Mouse (Mus musculus): Measurements from ENCODE around the gene Gm6309.
A peak's percentile ranks its signal among the peaks of the same experiment; 100 is the strongest.
"Not testable (repeated sequence)": the region's sequence is repeated elsewhere in the genome, so short reads cannot be mapped to it uniquely, and the experiment has no call there.

The Gm6309 gene

DNA sequence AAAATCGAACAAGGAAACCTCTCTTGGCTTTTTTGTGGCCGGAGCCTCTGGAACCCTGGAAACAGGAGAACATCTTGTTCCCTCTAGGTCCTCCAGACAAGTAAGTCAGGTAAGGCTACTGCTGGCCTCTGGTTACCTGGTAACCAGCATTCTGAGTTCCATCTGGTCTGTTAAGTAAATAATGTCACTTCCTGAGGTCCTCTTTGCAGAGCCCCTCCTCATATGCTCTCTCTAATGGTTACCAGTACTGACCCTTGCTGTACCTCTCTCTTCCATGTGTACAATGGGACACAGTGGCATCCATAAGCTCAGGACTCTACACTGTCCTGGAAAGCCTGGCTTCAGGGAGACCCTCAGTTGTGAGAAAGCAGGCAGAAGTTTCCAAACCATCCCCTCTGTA is at the start of gene Gm6309:
Gene Gm6309, minus strand, starts transcription at position 101 of the 400 bp plus-strand sequence.
- DNase-seq (ENCODE audit: low spot score), result not testable (repeated sequence)

DNA sequence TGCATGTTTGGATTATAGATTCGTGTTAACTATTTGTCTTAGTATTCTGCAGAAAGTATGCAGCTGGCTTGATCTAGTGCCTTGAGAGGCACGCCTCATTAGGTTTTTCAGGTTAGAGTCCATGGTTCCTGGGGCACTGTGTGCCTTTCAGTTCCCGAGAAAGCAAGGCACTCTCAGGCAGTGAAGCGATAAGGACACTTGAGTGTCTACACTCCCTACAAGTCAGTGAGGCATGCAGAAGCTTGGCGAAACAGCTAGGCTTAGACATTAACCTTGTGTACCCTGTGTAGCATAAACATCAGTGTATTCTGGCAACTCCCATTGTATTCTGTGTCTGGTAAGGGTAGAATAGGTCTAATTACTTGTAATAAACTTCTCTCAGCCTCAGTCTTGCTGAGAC is 35.0 kb upstream of the Gm6309 start:
- no peak for DNase-seq (ENCODE audit: low spot score)

DNA sequence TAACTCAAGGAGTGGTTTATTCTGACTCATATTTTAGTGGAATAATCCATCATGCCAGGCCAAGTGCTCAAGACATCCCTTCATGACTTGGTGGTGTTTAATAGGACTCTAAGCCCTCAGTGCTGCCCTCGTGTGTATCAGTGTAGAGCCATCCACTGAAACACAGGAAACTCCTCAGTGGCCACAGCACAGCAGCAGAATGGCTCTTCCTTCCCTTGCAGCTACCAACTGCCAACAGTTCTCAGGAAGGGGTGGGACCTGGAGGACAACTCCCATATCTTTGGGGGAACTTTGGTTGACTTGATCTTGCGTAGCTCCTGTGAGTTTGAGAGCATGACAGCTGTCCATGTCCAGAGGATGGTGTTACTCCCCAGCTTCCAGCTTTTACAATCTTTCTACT is 33.4 kb upstream of the Gm6309 start:
- no peak for DNase-seq (ENCODE audit: low spot score)

DNA sequence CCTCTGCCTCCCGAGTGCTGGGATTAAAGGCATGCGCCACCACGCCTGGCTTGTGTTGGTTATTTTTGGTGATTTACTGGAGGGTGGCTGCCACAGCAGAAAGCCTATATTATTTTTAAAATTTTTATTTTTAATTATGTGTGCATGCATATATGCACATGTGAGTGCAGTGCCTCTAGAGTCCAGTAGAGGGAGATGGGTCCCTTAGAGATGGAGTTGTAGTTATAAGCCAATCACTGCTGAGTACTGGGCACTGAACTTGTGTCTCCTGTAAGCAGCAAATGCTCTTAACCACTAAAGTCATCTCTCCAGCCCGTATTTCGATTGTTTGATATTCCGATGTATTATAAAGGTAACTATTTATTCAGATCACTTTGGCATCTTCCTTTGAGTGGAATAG is 30.1 kb upstream of the Gm6309 start:
- no peak for DNase-seq (ENCODE audit: low spot score)

DNA sequence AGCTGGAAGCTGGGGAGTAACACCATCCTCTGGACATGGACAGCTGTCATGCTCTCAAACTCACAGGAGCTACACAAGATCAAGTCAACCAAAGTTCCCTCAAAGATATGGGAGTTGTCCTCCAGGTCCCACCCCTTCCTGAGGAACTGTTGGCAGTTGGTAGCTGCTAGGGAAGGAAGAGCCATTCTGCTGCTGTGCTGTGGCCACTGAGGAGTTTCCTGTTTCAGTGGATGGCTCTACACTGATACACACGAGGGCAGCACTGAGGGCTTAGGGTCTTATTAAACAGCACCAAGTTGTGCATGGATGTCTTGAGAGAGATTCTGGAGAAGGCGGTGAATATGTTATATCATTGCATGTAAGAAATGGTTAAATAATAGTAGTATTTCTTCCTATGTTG is 29.0 kb upstream of the Gm6309 start:
- no peak for DNase-seq (ENCODE audit: low spot score)

DNA sequence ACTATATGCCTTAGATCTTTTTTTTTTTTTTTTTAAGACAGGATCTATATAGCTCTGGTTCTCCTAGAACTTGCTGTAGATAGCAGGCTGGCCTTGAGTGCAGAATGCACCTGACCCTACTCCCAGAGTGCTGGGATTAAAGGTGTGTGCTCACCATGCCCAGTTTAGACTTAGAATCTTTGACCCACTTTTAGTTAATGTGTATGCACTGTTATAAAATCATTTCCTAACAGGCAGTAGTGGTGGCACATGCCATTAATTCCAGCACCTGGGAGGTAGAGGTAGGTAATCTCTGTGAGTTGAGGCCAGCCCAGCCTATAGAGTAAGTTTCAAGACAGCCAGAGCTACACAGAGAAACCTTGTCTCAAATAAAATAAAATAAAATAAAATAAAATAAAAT is 28.6 kb upstream of the Gm6309 start:
- DNase-seq (ENCODE audit: low spot score), result no peak

DNA sequence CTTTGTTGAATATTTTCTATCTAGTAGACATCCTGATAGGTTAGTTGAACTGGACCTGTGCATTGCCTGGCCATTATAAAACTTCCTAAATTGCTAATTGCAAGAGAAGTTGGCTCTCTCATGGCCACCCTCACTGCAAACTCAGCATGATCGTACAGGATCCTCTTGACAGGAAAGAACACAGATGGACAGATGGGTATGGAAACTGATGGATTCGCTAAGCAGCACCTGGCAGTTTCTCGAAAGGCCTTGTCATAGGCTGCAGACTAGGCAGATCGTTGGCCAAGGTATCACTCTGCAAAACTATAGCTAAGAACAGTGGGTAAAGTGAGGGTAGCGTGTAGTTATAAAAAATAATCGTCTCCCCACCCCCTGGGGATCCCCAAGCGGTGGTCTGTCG is 22.8 kb upstream of the Gm6309 start:
- no peak for DNase-seq (ENCODE audit: low spot score)

DNA sequence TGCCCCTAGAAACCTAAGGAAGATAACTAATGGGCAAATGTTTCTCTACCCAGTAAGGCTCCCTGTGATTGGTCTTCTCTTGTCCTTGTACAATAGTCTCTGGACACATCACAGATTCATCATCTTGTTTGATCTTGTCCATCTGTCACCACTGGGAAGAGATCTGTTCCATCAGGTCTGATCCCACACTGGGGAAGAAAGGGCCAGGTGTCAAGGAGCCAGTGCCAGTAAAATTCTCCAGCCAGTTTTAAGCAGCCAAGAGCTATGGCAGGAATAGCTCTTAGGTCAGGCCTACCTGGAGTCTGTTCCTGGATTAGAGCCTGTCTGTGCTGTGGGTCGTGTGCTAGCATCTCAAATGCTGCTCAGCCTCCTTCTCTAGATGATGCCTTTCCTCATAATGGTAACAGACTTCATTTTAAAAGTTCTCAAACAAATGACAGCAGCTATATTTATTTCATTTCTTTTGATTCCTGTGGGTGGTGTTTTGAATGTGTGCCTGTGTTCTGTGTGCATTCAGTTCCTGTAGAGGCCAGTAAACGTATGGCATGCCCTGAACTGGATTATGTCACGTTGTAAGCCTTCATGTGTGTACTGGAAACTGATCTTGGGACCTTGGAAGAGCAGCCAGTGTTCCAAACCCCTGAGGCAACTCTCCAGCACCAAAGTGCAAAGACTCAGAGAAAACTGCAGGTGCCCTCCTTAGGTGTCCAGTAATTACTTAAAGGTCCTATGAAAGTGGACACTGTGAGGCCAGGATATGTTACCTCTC is 20.2 kb upstream of the Gm6309 start:
- DNase-seq (ENCODE audit: low spot score), result no peak

DNA sequence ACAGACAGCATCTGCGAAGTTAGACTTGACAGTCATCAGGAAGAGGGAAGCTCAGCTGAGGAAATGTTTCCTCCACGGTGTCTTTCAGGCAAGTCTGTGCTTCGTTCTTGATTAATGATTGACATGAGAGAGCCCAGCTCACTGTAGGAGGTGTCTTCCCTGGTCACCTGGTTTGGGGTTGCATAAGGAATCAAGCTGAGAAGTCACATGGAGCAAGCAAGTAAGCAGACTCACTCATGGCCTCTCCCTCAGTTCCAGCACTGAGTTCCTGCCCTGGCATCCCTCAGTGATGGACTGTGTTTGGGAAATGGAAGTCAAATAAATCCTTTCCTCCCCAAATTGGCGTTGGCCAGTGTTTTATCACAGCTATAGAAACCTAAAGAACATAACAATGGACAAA is 19.6 kb upstream of the Gm6309 start:
- no peak for DNase-seq (ENCODE audit: low spot score)

DNA sequence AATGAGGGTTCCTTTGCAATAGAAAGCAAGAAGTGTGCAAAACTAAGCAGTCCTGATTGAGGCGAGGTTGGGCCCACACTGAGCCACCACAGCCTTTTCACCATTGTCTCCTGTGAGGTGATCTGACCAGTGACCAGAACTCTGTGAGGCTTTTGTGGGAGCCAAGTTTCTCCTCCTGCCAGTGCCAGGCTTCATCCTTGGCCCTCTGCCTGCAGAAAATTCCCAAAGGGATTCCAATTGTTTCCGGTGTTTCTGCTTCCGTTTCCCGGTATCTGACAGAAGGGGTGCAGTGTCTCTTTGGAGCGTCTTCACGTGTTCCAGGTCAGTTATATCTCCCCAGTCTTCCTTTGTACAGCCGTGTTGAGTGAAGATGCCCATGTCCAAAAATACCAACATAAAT is 18.2 kb upstream of the Gm6309 start:
- DNase-seq (ENCODE audit: low spot score), result no peak

DNA sequence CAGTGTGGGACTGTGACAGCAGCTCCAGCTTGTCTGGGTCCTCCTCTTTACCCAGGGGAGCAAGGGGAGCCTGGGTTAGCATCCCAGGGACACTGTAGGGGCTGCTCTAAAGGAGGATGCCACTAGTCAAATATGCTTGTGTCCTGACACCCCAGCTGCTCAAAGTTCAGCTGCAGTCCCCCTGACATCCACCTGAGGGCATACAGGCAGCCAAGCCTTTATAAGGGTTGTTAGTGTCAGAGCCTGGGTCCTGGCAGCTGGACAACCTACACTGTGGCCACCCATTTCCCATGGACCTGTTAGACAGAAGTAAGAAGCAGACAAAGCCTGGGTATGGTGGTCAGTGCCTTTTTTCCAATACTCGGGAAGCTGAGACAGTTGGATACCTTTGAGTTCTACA is 17.6 kb upstream of the Gm6309 start:
- no peak for DNase-seq (ENCODE audit: low spot score)

DNA sequence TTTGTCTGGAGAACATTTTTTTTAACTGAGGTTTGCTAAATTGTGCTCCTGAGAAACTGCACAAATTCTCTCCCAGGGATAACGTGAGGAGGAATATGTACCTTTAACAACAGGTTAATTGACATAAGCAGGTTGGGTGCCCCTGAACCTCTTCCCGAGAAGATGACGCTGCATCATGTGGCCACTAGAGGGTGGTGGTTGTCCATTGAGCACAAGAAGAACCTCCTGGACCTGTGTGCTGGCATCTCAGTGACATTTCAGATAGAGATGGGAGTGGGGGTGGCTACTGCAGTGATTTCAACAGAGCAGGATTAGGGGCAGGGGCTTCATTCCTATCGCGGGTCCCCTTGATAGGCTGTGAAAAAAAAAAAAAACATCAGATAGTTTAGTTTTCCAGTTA is 16.9 kb upstream of the Gm6309 start:
- peak; percentile 43 for DNase-seq (ENCODE audit: low spot score)

DNA sequence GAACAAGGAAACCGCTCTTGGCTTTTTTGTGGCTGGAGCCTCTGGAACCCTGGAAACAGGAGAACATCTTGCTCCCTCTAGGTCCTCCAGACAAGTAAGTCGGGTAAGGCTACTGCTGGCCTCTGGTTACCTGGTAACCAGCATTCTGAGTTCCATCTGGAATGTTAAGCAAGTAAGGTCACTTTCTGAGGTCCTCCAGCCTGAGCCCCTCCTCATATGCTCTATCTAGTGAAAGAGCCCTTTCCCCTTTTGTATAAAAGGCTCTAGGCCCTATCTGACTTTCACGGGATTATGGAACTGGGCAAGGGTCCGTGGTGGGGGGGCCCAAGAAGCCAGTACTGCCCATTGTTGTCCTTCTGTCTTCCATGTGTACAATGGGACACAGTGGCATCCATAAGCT is 14.7 kb upstream of the Gm6309 start, which contains the start of gene 1700001J03Rik:
Gene 1700001J03Rik, minus strand, starts transcription at position 101 of the 400 bp plus-strand sequence.
- DNase-seq (ENCODE audit: low spot score), result not testable (repeated sequence)

DNA sequence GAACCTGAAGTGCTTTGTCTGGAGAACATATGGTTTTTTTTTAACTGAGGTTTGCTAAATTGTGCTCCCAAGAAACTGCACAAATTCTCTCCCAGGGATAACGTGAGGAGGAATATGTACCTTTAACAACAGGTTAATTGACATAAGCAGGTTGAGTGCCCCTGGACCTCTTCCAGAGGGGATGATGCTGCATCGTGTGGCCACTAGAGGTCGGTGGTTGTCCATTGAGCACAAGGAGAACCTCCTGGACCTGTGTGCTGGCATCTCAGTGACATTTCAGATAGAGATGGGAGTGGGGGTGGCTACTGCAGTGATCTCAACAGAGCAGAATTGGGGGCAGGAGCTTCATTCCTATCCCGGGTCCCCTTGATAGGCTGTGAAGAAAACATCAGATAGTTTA is 2.2 kb upstream of the Gm6309 start:
- DNase-seq (ENCODE audit: low spot score), result not testable (repeated sequence)

DNA sequence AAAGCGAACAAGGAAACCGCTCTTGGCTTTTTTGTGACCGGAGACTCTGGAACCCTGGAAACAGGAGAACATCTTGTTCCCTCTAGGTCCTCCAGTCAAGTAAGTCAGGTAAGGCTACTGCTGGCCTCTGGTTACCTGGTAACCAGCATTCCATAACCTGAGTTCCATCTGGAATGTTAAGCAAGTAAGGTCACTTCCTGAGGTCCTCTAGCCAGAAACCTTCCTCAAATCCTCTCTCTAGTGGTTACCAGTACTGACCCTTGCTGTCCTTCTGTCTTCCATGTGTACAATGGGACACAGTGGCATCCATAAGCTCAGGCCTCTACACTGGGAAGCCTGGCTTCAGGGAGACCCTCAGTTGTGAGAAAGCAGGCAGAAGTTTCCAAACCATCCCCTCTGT is 10.1 kb downstream of the Gm6309 start, which contains the start of gene Gm5565:
Gene Gm5565, minus strand, starts transcription at position 101 of the 400 bp plus-strand sequence.
- not testable (repeated sequence) for DNase-seq (ENCODE audit: low spot score)

DNA sequence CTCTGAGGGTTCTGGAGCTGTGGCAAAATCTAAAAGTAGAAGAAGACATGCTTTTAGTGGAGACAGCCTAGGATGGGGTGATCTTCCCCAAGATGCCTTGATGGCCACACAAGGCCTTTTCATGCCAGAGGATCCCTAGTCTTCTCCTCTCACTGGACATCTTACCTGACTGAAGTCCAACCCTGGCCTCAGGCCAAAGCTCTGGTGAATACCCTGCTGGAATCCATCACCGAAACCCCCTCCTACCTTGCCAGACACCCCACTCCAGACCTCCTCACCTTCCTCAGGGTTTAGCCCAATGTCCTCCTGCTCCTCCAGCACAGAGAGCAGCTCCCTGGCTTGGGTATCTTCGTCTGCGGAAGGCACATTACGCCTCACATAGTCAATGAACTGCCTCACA is 12.2 kb downstream of the Gm6309 start:
- not testable (repeated sequence) for DNase-seq (ENCODE audit: low spot score)

DNA sequence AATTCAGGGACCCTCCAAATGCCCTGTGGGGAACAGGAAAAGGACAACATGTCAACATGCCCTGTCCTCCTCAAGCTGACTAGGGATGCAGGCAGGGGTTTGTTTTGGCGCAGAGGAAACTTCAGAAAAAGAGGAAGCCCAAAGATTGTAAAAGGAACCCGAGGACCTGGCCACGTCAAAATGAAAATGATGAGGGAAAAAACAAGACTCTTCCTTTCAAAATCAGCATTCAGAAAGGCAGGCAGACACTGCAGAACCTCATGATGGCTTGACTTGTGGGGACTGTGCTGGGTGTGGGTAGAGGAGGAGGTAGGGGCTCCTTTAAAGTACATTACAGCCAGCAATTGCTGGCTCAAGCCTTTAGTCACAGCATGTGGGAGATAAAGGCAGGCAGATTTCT is 20.1 kb downstream of the Gm6309 start:
- no peak for DNase-seq (ENCODE audit: low spot score)

DNA sequence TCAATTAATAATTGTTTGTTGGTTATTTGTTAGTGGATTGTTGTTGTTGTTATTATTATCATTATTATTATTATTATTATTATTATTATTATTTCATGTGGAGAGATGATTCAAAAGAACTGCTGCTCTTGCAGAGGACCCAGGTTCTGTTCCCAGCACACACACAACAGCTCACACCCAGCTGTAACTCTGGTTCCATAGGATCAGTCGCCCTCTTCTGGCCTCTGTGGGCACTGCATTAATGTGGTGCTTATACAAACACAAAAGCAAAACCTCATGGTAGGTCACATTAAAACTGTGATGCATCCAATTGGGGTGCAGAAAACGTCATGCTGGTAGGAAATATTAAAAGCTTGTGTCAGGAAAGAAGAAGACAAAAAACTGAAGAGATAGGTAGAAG is 22.6 kb downstream of the Gm6309 start:
- DNase-seq (ENCODE audit: low spot score), result no peak

Measured in T-cell, adult 2 months (primary cell).